Mouse (Mus musculus) ovary, postnatal 10 days (tissue): Measurements from ENCODE around the gene Tas2r102.

ENCODE experiments used
- DNase-seq: peaks from one replicate; pipeline ENCODE4 v3.0.0; 2022; ENCODE audit warnings: low spot score

The Tas2r102 gene

GRCm38 (mm10) chr6:132761831-132762230 is at the start of gene Tas2r102:
Tas2r102 (plus strand) TSS chr6:132762131.
- DNase-seq = no peak

DNA sequence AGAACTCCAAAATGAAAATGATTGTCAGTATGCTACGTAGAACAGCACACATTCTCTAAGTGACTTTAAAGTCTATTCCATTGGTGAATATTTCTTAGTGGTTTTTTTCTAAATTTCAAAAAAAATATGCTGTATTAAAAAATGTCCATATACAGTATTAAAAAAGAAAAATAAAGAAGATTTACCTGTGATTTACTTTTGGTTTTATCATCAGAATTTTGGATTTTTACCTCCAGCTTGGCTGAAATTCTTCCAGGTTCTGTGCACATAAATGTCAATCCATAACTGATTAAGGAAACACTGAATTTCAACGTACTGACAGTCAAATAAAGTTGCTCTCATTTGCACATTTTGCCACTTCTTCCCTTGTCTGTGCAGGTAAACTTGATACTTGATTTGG is 24.0 kb upstream of the Tas2r102 start, which contains the start of gene Tas2r115:
Gene Tas2r115 (minus strand): TSS at position 101 of the 400 bp plus-strand sequence.
- no peak for DNase-seq

DNA sequence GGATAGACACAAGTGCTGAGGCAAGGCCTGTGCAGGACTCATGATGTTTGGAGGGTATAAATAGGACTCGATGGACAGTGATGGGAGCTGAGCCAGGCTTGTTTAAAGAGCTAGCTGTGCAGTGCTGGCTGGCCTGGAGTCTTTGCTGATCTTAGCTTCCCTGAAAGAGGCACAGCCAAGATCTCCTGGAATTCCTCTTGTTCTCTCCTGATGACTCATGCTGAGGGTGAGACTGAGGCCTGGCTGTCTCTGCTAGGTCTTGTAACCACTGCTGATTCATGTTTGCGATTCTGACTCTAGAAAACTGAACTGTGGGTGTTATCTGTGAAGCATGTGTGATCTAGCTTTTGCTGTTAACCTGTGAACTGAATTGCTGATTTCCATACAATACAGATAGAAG is 11.7 kb upstream of the Tas2r102 start:
- DNase-seq = no peak

- DNase-seq = no peak
These were observed 7.5 kb upstream of the Tas2r102 start, which contains the start of gene Tas2r124 for GRCm38 (mm10) chr6:132754430-132754829. Tas2r124 (plus strand) TSS chr6:132754730.

- DNase-seq = no peak
These were observed 16.1 kb downstream of the Tas2r102 start, which contains the start of gene Tas2r136 for GRCm38 (mm10) chr6:132778062-132778461. Tas2r136 (minus strand) TSS chr6:132778162.

GRCm38 (mm10) chr6:132795393-132795792 is 33.5 kb downstream of the Tas2r102 start:
- DNase-seq = no peak

GRCm38 (mm10) chr6:132802518-132802917 is 40.6 kb downstream of the Tas2r102 start, which contains the start of gene Tas2r117:
Tas2r117 (plus strand) TSS chr6:132802818.
- DNase-seq = no peak
